Mouse (Mus musculus): ENCODE measurements around the gene Izumo1r. TPM values are rescaled to one million over a fixed set of nuclear protein-coding genes. Genes with fewer than 3 reads are reported as not detected.

Gene Izumo1r
- 1.5 and 1.6 TPM in 2 replicates for total RNA-seq (2017)

- ATAC-seq (ENCODE audit: extremely low read depth, insufficient number of reproducible peaks, low FRiP score, poor library complexity, severe bottlenecking): peak; percentile 37; the same call in 1 of the 2 replicates
These were observed at the start of gene Izumo1r for GRCm38 (mm10) chr9:14903581-14904378. Izumo1r (minus strand) TSS chr9:14903949.

GRCm38 (mm10) chr9:14951072-14951471, 47.3 kb upstream of the Izumo1r start:
- ATAC-seq (ENCODE audit: extremely low read depth, insufficient number of reproducible peaks, low FRiP score, poor library complexity, severe bottlenecking): no peak

GRCm38 (mm10) chr9:14948843-14949242, 45.1 kb upstream of the Izumo1r start:
- ATAC-seq (ENCODE audit: extremely low read depth, insufficient number of reproducible peaks, low FRiP score, poor library complexity, severe bottlenecking): no peak

- no peak for ATAC-seq (ENCODE audit: extremely low read depth, insufficient number of reproducible peaks, low FRiP score, poor library complexity, severe bottlenecking)
These were observed 42.9 kb upstream of the Izumo1r start for GRCm38 (mm10) chr9:14946677-14947076.

GRCm38 (mm10) chr9:14945919-14946318, 42.2 kb upstream of the Izumo1r start:
- ATAC-seq (ENCODE audit: extremely low read depth, insufficient number of reproducible peaks, low FRiP score, poor library complexity, severe bottlenecking): no peak

- no peak for ATAC-seq (ENCODE audit: extremely low read depth, insufficient number of reproducible peaks, low FRiP score, poor library complexity, severe bottlenecking)
These were observed 38.5 kb upstream of the Izumo1r start for GRCm38 (mm10) chr9:14942143-14942720.

GRCm38 (mm10) chr9:14939610-14940009, 35.9 kb upstream of the Izumo1r start:
- no peak for ATAC-seq (ENCODE audit: extremely low read depth, insufficient number of reproducible peaks, low FRiP score, poor library complexity, severe bottlenecking)

- no peak for ATAC-seq (ENCODE audit: extremely low read depth, insufficient number of reproducible peaks, low FRiP score, poor library complexity, severe bottlenecking)
These were observed 33.6 kb upstream of the Izumo1r start for GRCm38 (mm10) chr9:14937308-14937707.

- no peak for ATAC-seq (ENCODE audit: extremely low read depth, insufficient number of reproducible peaks, low FRiP score, poor library complexity, severe bottlenecking)
These were observed 31.1 kb upstream of the Izumo1r start for GRCm38 (mm10) chr9:14934851-14935250.

- ATAC-seq (ENCODE audit: extremely low read depth, insufficient number of reproducible peaks, low FRiP score, poor library complexity, severe bottlenecking): no peak
These were observed 28.2 kb upstream of the Izumo1r start for GRCm38 (mm10) chr9:14931943-14932342.

GRCm38 (mm10) chr9:14931211-14931610, 27.5 kb upstream of the Izumo1r start:
- no peak for ATAC-seq (ENCODE audit: extremely low read depth, insufficient number of reproducible peaks, low FRiP score, poor library complexity, severe bottlenecking)

GRCm38 (mm10) chr9:14926593-14926992, 22.8 kb upstream of the Izumo1r start:
- ATAC-seq (ENCODE audit: extremely low read depth, insufficient number of reproducible peaks, low FRiP score, poor library complexity, severe bottlenecking): peak; percentile 94

- ATAC-seq (ENCODE audit: extremely low read depth, insufficient number of reproducible peaks, low FRiP score, poor library complexity, severe bottlenecking): no peak
These were observed 19.9 kb upstream of the Izumo1r start for GRCm38 (mm10) chr9:14923625-14924024.

- no peak for ATAC-seq (ENCODE audit: extremely low read depth, insufficient number of reproducible peaks, low FRiP score, poor library complexity, severe bottlenecking)
These were observed 18.3 kb upstream of the Izumo1r start for GRCm38 (mm10) chr9:14921971-14922560.

- ATAC-seq (ENCODE audit: extremely low read depth, insufficient number of reproducible peaks, low FRiP score, poor library complexity, severe bottlenecking): no peak
These were observed 17.5 kb upstream of the Izumo1r start for GRCm38 (mm10) chr9:14921254-14921653.

GRCm38 (mm10) chr9:14920608-14921007, 16.9 kb upstream of the Izumo1r start:
- no peak for ATAC-seq (ENCODE audit: extremely low read depth, insufficient number of reproducible peaks, low FRiP score, poor library complexity, severe bottlenecking)

GRCm38 (mm10) chr9:14918825-14919668, 15.3 kb upstream of the Izumo1r start:
- ATAC-seq (ENCODE audit: extremely low read depth, insufficient number of reproducible peaks, low FRiP score, poor library complexity, severe bottlenecking): no peak

- no peak for ATAC-seq (ENCODE audit: extremely low read depth, insufficient number of reproducible peaks, low FRiP score, poor library complexity, severe bottlenecking)
These were observed 13.9 kb upstream of the Izumo1r start for GRCm38 (mm10) chr9:14917661-14918060.

GRCm38 (mm10) chr9:14912037-14912436, 8.3 kb upstream of the Izumo1r start:
- no peak for ATAC-seq (ENCODE audit: extremely low read depth, insufficient number of reproducible peaks, low FRiP score, poor library complexity, severe bottlenecking)

Data from neutrophil, adult 5-6 weeks (primary cell).